ENCODE assay signal across 14 mouse cellular contexts in the genomic region with DNA sequence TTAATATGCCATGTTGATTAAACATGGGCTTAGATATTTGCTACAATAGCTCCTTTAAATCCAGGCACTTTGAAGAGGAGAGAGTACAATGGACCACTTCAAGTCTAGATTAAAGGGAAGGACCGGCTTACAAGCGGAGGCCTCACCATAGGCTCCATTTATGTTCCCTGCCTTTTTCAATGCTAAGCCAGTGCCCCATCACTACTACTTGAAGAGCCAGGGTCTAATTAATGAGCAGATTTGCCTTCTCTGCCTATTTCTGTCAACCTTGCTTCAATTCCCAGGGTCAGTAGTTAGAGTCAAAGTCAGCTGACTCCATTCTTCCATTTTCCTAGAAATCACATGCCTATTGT.
DNase-seq lines count a peak whose midpoint lies in the region; ATAC-seq and TF ChIP-seq lines count a peak whose summit lies in the region.
"Had no signal": no experiment of that assay in that cellular context is flagged by ENCODE, and none has a peak within 500 bp of the region (broad histone marks: within the 10 kb centered on the region; RNA-seq: fewer than 3 reads in every experiment).

No protein-coding gene starts in this region.

- no peak overlapping the region for H3K9ac ChIP-seq in lung, embryonic 15.5 days
- H3K9ac ChIP-seq in forebrain, embryonic 14.5 days (ENCODE audit: low read length), result no peak overlapping the region
- H3K9ac ChIP-seq in hindbrain, embryonic 16.5 days (ENCODE audit: low read depth, low read length), result no peak overlapping the region
- no peak overlapping the region for H3K9ac ChIP-seq in neural tube, embryonic 12.5 days
- H3K9ac ChIP-seq: limb, embryonic 15.5 days had no signal

- no peak for ATAC-seq in lung, embryonic 15.5 days (ENCODE audit: borderline replicate concordance, extremely low read depth, low FRiP score, low TSS enrichment)
- peak; percentile 62 for ATAC-seq in forebrain, embryonic 14.5 days
- ATAC-seq in hindbrain, embryonic 16.5 days, result peak; percentile 46
- ATAC-seq in neural tube, embryonic 12.5 days (ENCODE audit: low FRiP score, low read depth), result peak; percentile 54

- no peak for DNase-seq in lung, postnatal 25 days (ENCODE audit: low spot score)
- DNase-seq in forebrain, embryonic 14.5 days (ENCODE audit: low spot score), result no peak
- DNase-seq in frontal cortex, postnatal 36 days (ENCODE audit: low spot score in 2 of 2), result no peak
- DNase-seq in thymus, adult 2 months, result no peak
- no peak for DNase-seq in cerebellum, adult 9-11 months
- DNase-seq: adrenal gland, adult 8-10 months; kidney, adult 18-20 months; kidney, postnatal 4 days; thymus, postnatal 14 days had no signal

- no peak overlapping the region for H3K4me3 ChIP-seq in lung, embryonic 15.5 days
- H3K4me3 ChIP-seq in forebrain, embryonic 14.5 days (ENCODE audit: low read depth, low read length), result no peak overlapping the region
- H3K4me3 ChIP-seq in hindbrain, embryonic 16.5 days (ENCODE audit: low read length), result no peak overlapping the region
- no peak overlapping the region for H3K4me3 ChIP-seq in neural tube, embryonic 12.5 days
- no peak overlapping the region for H3K4me3 ChIP-seq in thymus, adult 2 months (ENCODE audit: control insufficient read depth, insufficient read depth, low read length)
- H3K4me3 ChIP-seq: limb, embryonic 15.5 days had no signal

- no peak overlapping the region for H3K4me2 ChIP-seq in lung, embryonic 15.5 days
- H3K4me2 ChIP-seq in forebrain, embryonic 14.5 days (ENCODE audit: low read length), result peak overlapping the region; percentile 25
- peak overlapping the region; percentile 7 for H3K4me2 ChIP-seq in hindbrain, embryonic 16.5 days (ENCODE audit: low read length)
- 0 out of 2 replicates have a peak overlapping the region, but pooled peaks have one; percentile 14 for H3K4me2 ChIP-seq in neural tube, embryonic 12.5 days (replicated peaks)
- H3K4me2 ChIP-seq: limb, embryonic 15.5 days had no signal

- no peaks in the 10 kb centered on the region for H3K9me3 ChIP-seq in lung, embryonic 15.5 days
- no peaks in the 10 kb centered on the region for H3K9me3 ChIP-seq in forebrain, embryonic 14.5 days (replicated peaks; ENCODE audit: control insufficient read depth, low read length)
- H3K9me3 ChIP-seq in hindbrain, embryonic 16.5 days (ENCODE audit: control insufficient read depth, low read length), result no peaks in the 10 kb centered on the region
- no peaks in the 10 kb centered on the region for H3K9me3 ChIP-seq in neural tube, embryonic 12.5 days
- H3K9me3 ChIP-seq: G1E; limb, embryonic 15.5 days had no signal

- WGBS in lung, embryonic 15.5 days, result 84% methylated on average over 2 of the region's 2 CpGs
- 0% methylated on average over 2 of the region's 2 CpGs for WGBS in forebrain, embryonic 14.5 days
- 32% methylated on average over 2 of the region's 2 CpGs for WGBS in hindbrain, embryonic 16.5 days
- 36% methylated on average over 2 of the region's 2 CpGs for WGBS in neural tube, embryonic 12.5 days
- WGBS in thymus, adult 2 months, result 100% methylated on average over 2 of the region's 2 CpGs

- TF ChIP-seq POLR2A in thymus, adult 2 months (IDR thresholded peaks at IDR 0.05; ENCODE audit: control insufficient read depth, extremely low read depth, insufficient read depth, low read length, poor library complexity), result no peak

- H3K27me3 ChIP-seq in lung, embryonic 15.5 days, result no peaks in the 10 kb centered on the region
- peaks cover 76% of the 10 kb centered on the region for H3K27me3 ChIP-seq in forebrain, embryonic 14.5 days (replicated peaks; ENCODE audit: control insufficient read depth, insufficient read depth, low read length)
- H3K27me3 ChIP-seq in hindbrain, embryonic 16.5 days (replicated peaks; ENCODE audit: control insufficient read depth, insufficient read depth, low read length), result no peaks in the 10 kb centered on the region
- H3K27me3 ChIP-seq in neural tube, embryonic 12.5 days (replicated peaks), result 0 out of 2 replicates have a peak, but pooled peaks cover 3% of the 10 kb centered on the region
- no peaks in the 10 kb centered on the region for H3K27me3 ChIP-seq in thymus, adult 2 months (ENCODE audit: control insufficient read depth, insufficient read depth, low read length)
- H3K27me3 ChIP-seq: limb, embryonic 15.5 days had no signal

- H3K27ac ChIP-seq in lung, embryonic 15.5 days, result peak overlapping the region; percentile 38
- no peak overlapping the region for H3K27ac ChIP-seq in forebrain, embryonic 14.5 days (ENCODE audit: low read depth, low read length)
- peak overlapping the region; percentile 32 for H3K27ac ChIP-seq in hindbrain, embryonic 16.5 days (ENCODE audit: low read depth, low read length)
- H3K27ac ChIP-seq in neural tube, embryonic 12.5 days, result no peak overlapping the region
- H3K27ac ChIP-seq in thymus, adult 2 months (ENCODE audit: control insufficient read depth, insufficient read depth, low read length), result no peak overlapping the region
- H3K27ac ChIP-seq: limb, embryonic 15.5 days had no signal

- peaks cover 39% of the 10 kb centered on the region for H3K4me1 ChIP-seq in lung, embryonic 15.5 days
- peaks cover 21% of the 10 kb centered on the region for H3K4me1 ChIP-seq in forebrain, embryonic 14.5 days (ENCODE audit: control insufficient read depth, insufficient read depth, low read length)
- peaks cover 20% of the 10 kb centered on the region for H3K4me1 ChIP-seq in hindbrain, embryonic 16.5 days (ENCODE audit: control insufficient read depth, insufficient read depth, low read depth, low read length)
- H3K4me1 ChIP-seq in neural tube, embryonic 12.5 days, result peaks cover 35% of the 10 kb centered on the region
- H3K4me1 ChIP-seq in thymus, adult 2 months (replicated peaks; ENCODE audit: control insufficient read depth, insufficient read depth, low read length), result no peaks in the 10 kb centered on the region

- peaks cover 7% of the 10 kb centered on the region; the same call in 1 of the 2 replicates for H3K36me3 ChIP-seq in lung, embryonic 15.5 days
- H3K36me3 ChIP-seq in forebrain, embryonic 14.5 days (ENCODE audit: control insufficient read depth, insufficient read depth, low read length), result no peaks in the 10 kb centered on the region
- H3K36me3 ChIP-seq in hindbrain, embryonic 16.5 days (ENCODE audit: control insufficient read depth, insufficient read depth, low read length), result no peaks in the 10 kb centered on the region
- H3K36me3 ChIP-seq in neural tube, embryonic 12.5 days, result no peaks in the 10 kb centered on the region
- peaks cover 3% of the 10 kb centered on the region; the same call in 1 of the 2 replicates for H3K36me3 ChIP-seq in thymus, adult 2 months (ENCODE audit: control insufficient read depth, insufficient read depth, low read length)

- TF ChIP-seq CTCF in thymus, adult 2 months (IDR thresholded peaks at IDR 0.05; ENCODE audit: borderline replicate concordance, control insufficient read depth, extremely low read depth, insufficient read depth, low read length, poor library complexity), result no peak

Comparison
In these comparisons a context has a peak if more than half of its experiments do, and no peak if none do; other contexts are left out.
1. H3K27ac ChIP-seq: peak in lung, embryonic 15.5 days (single experiment) and hindbrain, embryonic 16.5 days (single experiment); none in forebrain, embryonic 14.5 days (single experiment), neural tube, embryonic 12.5 days (single experiment) and thymus, adult 2 months (single experiment).